Mouse (Mus musculus) gonadal fat pad, adult 2 months (tissue): ENCODE measurements around the gene Slc7a7. TPM values are rescaled to one million over a fixed set of nuclear protein-coding genes. Genes with fewer than 3 reads are reported as not detected.

Source experiments
- DNase-seq: peaks from one replicate; pipeline ENCODE4 v3.0.0-alpha.2; 2012; ENCODE audit warnings: low read depth
- polyA plus RNA-seq: library from polyadenylated mRNA; depleted of rRNA; stranded (reverse); fragments of >200 nt; gene quantifications from 2 replicates; pipeline ENCODE4 v1.2.3, GENCODE M21; 2012

Gene Slc7a7
- polyA plus RNA-seq, 1 experiment = 10.0 TPM

- no peak for DNase-seq
Observed at GRCm38 (mm10) chr14:54412629-54413170, 4.9 kb downstream of the Slc7a7 start.

DNA sequence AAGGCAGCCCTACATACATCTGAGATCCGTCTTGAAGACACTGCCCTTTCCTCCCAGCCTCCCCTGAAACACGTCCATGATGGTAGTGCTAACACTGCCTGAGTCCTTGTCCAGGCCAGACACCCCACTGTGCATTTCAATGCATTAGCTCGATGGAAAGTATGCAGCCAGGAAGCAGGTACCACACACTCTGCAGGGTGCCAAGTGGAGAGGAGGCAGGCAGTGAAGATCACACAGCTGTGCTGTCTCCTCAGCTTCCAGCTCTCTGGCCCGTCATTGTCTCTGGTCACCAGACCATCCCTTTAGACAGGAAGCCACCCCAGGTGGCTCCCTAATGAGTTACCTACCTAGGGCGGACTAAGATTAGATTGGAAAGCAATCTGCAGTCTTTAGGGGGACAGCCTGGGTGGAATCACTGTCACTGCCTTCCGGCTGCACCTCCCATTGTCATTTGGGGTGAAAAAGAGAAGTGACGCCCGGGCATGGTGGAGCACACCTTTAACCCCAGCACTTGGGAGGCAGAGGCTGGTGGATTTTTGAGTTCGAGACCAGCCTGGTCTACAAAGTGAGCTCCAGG, 5.5 kb downstream of the Slc7a7 start:
- DNase-seq = no peak

DNA sequence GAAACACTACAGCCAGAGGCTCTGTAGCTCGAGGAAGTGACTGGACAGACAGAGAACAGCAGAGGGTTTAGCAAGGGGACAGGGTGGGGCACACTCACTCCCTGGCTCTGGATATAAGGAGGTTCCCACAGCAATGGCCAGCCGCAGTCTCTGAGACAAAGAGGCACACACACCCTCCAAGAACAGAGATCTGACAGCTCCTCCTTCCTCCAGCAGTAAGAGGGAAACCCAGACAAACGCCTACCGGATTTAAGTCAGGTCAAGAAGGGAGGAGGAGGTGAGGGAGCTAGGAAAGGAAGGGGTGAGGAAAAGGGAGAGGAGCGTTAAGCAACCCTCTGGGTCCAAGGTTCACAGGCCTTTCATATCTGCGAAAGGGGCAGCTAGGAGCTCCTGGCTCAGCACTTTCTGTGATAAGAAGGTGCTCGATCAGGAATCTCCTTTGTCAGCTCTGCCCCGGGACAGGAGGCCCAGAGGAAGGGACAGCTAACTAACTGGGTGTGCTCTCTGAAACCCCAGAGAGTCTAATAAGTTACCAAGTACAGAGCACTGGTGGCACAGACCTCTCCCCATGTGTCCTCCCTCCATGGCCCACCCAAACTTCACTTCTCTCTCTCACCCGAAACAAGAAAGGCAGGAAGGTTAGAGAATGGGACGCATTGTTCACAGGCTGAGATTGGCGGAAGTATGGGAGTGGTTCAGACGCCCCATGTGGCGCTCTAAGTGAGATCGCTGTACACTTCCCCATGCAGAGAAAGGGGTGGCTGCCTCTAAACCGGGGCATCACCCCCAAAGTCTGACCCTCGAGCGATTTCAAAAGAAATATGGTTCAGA, 7.4 kb downstream of the Slc7a7 start:
- no peak for DNase-seq

GRCm38 (mm10) chr14:54409057-54409645, 8.4 kb downstream of the Slc7a7 start:
- DNase-seq = no peak

DNA sequence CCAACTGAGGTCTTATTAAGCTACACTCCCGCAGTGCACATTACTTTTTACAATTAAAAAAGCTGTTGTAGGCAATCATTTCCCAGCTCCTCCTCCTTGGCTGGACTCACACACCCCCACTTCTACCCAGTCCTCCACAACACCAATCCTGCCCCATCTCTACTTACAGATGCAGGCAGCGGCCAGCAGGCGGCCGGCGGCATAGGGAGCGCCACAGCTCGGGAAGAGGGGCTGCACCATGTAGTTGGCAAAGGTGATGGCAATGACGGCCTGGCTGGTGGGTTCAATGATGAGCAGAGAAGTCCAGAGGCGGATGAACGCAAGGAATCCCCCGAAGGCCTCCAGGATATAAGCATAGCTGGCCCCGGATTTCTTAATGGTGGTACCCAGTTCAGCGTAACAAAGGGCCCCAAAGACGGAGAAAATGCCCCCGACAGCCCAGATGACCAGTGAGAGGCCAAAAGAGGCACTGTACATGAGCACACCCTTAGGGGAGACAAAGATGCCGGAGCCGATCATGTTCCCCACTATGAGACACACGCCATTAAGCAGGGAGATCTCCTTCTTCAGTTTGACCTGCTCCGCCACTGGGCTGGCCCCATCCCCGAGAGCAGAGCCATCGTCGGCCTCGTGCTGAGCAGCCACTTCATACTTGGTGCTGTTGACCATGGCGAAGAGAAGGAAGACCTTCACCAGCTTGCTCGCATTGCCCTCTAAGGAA, 9.1 kb downstream of the Slc7a7 start:
- no peak for DNase-seq

- DNase-seq = no peak
Observed at GRCm38 (mm10) chr14:54401723-54402122, 15.9 kb downstream of the Slc7a7 start.

DNA sequence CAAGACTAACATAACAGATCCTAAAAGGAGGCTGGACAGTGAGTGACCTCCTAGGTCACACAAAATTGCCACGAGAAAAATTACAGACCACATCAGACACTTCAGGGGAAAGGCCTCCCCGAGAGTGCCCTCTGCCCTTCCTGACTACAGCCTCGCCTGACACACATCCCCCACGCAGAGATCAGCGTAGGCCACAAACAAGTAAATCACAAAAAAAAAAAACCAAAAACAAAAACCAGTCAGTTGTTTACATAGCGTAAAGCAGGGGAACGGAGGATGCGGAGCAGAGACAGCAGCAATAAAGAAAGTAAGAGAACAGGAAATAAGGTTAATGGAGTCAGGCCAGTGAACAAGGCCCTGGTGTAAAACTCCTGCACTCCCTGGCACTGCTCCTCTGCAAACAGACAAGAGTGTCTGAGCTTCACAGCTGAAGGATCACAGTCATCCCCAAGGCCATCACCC, 18.6 kb downstream of the Slc7a7 start:
- no peak for DNase-seq

- DNase-seq = no peak
Observed at GRCm38 (mm10) chr14:54398528-54398916, 19.1 kb downstream of the Slc7a7 start.

DNA sequence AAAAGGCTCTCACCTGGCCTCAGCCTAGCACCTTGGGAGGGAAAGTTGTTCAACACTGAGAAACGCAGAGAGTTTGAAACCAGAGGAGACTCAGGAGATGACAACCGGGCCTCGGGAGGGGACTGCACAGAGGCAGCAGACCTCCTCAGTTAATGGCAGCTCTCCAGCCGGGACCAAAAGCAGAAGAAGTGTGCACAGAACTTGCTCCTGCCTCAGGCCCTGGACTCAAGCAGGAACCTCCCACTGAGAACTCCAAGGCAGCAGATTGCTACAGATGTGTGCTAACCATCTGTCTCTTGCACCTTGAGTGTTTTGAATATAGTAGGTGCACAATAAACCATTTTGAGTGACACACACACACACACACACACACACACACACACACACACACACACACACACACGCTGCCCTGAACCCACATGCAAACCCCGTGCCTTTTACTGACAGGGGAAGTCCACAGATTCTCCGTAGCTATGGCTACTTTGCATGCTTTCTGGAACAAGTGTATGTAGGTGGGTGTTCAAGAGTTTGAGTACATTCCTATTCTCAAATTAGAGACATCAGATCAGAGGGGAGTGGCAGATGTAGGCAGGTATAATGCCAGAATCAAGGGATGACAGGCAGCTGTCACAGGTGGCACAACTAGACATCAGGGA, 19.6 kb downstream of the Slc7a7 start:
- no peak for DNase-seq

DNA sequence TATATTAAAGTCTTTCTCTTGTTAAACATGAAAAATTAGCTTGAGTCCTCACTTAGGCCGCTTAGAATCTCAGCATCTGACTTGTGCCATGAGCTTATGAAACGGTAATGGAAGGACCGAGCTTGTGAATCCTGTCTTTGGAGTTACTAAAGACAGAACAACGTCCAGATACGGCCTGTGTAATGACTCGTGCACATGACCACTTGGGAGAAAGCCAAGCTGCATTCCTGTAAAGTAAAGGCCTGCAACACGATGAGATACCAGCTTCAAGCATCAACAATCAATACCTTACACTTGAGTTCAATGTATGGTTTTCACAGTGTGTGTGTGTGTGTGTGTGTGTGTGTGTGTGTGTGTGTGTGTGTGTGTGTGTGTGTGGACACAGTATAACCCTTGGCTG, 20.9 kb downstream of the Slc7a7 start:
- DNase-seq = no peak

GRCm38 (mm10) chr14:54394309-54394708, 23.3 kb downstream of the Slc7a7 start:
- DNase-seq = no peak

GRCm38 (mm10) chr14:54393794-54394193, 23.8 kb downstream of the Slc7a7 start:
- DNase-seq = no peak

DNA sequence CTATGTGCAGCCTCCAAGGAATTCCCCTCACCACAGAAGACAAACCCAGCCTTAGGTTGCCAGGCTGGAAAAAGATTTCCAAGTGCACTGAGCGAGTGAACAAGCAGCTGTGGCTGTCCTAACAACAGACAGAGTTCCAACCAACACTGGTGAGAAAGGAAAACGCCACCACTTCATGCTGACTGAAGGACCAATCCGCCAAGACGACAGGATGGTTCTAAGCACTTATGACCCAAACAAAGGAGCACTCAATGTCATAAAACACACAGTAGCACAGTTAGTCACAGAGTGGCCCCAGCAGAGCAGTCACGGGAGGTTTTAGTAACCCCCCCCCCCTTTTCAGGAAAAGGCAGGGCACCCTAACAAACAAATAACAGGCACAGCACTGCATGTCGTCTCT, 26.7 kb downstream of the Slc7a7 start:
- DNase-seq = no peak

GRCm38 (mm10) chr14:54387546-54387945, 30.0 kb downstream of the Slc7a7 start:
- DNase-seq = no peak

GRCm38 (mm10) chr14:54385968-54386618, 31.5 kb downstream of the Slc7a7 start:
- DNase-seq = no peak

- DNase-seq = no peak
Observed at GRCm38 (mm10) chr14:54384396-54384795, 33.2 kb downstream of the Slc7a7 start.

GRCm38 (mm10) chr14:54383355-54383771, 34.2 kb downstream of the Slc7a7 start:
- DNase-seq = no peak

DNA sequence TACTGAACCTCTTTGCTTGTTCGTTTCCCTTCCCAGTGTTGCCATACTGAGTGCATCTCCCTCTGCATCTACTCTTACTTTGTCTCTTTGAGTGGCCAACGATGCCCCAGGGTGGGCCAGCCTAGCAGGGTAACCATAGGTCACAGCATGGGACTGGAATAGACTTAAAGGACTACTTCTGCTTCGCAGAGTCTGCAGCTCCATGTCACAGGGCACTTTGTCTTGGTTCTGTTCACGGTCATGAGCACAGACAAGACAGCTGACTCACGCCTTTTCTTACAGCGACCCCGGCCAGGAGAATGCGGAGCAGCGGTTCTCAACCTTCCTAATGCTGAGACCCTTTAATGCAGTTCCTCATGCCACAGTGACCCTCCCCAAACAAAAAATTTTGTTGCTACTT, 34.9 kb downstream of the Slc7a7 start:
- DNase-seq = no peak

- no peak for DNase-seq
Observed at GRCm38 (mm10) chr14:54381816-54382215, 35.8 kb downstream of the Slc7a7 start.

- DNase-seq = no peak
Observed at GRCm38 (mm10) chr14:54380616-54381015, 37.0 kb downstream of the Slc7a7 start.

DNA sequence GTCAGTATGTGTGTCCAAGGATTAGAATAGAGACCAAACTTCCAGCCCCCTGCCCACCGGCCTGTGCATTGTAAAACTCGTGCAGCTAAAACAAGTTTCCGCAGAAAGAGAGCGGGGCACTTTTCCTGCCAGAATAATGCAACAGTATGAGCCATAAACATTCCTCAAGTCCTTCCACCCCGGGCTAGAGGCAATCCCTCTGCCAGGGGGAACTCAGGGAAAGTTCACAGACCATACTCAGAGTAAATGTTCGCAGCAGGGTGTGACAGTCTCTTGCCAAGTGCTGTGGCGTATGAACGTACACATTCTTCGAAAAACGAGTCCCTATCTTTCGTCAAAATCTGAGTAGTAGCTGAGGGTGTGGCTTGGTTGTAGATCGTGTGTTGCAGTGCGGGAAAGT, 38.0 kb downstream of the Slc7a7 start:
- no peak for DNase-seq
